Mouse (Mus musculus) mesoderm, embryonic 11.5 days (tissue): Measurements from ENCODE around the gene Fgfr2.
"Not testable (repeated sequence)": the region's sequence is repeated elsewhere in the genome, so short reads cannot be mapped to it uniquely, and the experiment has no call there.

ENCODE experiments used
- DNase-seq: peaks from one replicate; pipeline ENCODE4 v3.0.0-alpha.2; 2012; ENCODE audit warnings: low read depth, low spot score

Fgfr2 gene

GRCm38 (mm10) chr7:130692943-130693799 is 2430.0 kb downstream of the Fgfr2 start:
- DNase-seq, result peak; percentile 68

DNA sequence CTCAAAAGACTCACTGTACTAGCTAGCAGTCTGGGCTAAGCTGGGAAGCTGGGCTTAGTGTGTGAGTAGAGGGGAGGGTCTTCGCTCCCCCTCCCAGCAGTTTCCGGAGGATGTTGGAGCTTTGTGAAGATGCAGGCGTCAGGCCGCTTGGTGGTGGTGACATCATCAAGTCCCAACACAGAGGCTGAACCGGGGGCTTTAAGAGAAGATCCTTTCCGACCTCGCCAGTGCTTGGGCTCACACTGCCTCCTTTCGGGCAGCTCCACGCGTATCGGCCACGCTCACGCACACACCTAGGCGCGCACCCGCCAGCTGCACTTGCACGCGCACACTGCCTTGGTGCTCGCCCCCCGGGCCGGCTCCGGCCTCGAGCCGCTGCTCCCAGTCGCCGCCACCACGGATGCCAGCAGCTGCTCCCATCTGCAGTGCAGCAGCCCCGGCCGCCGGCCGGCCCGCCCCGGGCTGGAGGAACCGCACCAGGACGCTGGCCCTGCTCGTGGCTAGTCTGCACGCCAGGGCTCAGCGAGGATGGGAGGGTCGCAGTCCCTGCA is 2430.7 kb downstream of the Fgfr2 start:
- DNase-seq, result peak; percentile 92

- DNase-seq, result no peak
Measured at GRCm38 (mm10) chr7:130691931-130692330, 2431.2 kb downstream of the Fgfr2 start.

GRCm38 (mm10) chr7:130690869-130691268 is 2432.3 kb downstream of the Fgfr2 start:
- DNase-seq, result no peak

DNA sequence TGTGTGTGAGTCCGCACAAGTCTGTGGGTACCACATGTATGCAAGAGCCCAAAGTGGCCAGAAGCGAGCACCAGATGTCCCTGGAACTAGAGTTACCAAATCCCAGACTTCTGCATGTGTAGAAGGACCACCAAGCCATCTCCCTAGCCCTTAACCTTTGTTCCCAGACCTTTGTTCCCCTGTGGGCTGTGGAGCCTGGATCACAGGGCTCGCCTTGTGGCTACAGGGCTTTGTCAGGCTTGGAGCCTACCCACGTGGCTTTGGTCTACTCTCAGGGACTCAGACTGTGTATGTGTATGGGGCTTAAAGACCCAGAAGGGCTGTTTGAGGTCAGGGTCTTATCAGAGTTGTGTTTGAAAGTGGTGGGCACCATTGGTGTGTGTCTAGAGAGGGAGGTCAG is 2434.5 kb downstream of the Fgfr2 start:
- DNase-seq, result no peak

DNA sequence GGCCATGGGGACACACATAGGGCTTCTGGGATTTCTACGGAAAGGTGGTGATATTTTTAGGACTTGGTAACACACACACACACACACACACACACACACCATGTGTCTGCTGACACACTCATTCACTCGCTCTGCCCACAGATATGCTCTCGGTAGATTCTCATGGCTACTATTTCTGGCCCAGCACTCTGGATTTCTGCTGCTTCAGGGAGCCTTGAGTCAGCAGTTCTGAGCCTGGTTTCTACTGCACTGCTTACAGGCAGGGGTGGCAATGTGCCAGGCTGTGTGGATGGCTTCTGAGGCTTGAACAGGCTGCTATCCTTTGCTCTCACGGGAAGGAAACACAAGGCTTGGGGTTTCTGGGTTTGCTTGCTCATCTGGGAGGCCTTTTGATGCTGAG is 2441.4 kb downstream of the Fgfr2 start:
- no peak for DNase-seq

GRCm38 (mm10) chr7:130678414-130678813 is 2444.7 kb downstream of the Fgfr2 start:
- DNase-seq, result no peak

- DNase-seq, result no peak
Measured at GRCm38 (mm10) chr7:130677541-130678274, 2445.4 kb downstream of the Fgfr2 start.

- DNase-seq, result no peak
Measured at GRCm38 (mm10) chr7:130676885-130677540, 2446.1 kb downstream of the Fgfr2 start.

DNA sequence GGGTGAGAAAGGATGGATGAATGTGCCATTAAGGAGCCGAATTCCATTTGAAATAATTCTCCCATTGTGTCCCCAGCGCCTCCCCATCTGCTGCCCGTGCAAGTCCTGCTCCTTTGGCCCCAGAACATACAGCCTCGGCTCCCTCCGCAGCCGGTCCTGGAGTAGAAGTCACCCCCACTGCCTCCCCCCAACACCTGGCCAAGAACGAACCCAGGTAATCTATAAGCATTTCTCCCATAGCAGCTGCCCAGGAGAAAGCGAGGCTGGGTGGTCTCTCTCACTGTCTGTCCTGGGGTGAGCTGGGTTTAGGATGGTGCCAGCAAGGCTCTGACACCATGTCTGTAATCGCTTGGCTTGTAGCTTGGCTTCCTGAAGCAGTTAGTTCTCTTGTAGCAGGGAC is 2448.6 kb downstream of the Fgfr2 start:
- no peak for DNase-seq

DNA sequence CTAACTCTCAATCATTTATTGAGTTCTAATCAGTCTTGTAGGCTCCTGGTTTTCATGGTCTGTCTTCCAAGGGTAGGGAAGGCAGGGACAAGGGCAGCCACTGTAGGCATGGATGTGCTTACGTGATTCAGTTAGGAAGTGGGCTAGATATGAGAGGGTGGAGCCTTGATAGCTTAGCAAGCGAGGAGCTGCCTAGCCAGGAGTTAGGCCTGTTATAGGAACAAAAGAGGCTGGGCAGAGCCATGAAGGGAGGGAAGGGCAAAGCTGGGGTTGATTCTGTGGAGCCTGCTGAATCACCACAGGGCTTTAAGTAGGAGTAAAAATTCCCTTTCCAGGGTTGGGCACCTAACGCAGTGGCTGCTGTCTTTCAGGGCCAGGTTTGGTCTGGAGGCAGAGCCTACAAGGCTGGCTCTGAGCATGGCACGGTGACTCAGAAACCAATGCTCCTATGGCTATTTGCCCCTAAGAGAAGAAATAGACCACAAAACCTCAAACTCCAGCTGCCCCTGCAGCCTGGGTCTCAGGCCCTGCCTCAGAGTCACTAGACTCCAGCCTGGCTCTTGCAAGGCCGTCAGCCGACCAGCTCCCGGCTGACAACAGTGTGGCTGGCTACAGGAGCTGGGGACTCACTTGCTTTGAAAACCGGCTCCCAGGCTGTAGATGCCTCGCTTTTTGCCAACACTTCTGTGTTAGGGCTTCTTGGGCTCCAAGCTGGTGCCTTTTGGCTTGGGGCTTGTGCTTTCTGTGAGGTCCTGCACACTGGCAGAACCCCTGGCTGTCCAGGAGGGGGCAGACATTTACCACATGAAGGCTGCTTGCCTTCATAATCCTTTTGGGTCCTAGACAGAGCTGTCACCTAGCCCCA is 2449.7 kb downstream of the Fgfr2 start:
- DNase-seq, result peak; percentile 64

DNA sequence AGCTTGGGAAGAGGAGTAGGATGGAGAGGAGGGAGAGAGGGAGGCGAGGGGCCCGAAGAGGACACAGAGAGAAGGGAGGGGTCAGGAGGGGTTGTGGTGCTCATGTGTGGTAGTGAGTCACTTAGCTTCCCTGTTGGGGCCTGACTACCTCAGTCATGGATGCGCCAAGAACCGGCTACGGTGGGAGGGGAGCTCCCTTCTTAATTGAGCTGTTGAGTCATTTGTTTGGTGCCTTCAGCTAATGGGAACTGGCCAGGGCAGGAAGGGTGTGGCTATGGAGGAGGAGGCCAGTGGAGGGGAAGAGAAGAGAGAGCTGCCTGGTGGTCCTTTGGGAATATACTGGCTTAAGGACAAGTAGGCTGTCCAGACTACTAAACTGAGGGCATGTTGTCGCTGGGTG is 2451.8 kb downstream of the Fgfr2 start:
- DNase-seq, result no peak

DNA sequence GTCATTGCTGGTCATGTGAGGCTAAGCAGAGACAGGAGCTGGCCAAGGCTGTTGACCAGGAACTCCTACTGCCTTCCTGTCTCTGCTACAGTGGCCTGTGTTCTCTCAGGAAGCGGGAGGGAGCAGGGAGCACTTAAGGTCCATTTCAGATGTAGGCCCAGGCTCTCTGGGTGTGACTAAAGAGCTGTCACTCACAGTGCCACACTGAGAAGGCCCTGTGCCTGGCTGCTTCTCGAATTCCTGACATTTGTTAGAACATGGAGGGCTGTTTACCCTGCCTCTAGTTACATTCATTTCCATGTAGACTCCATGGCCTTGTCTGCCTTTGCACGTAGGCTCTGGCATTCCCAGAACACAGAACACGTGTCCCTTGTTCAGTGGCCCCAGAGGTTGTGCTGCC is 2452.8 kb downstream of the Fgfr2 start:
- no peak for DNase-seq

DNA sequence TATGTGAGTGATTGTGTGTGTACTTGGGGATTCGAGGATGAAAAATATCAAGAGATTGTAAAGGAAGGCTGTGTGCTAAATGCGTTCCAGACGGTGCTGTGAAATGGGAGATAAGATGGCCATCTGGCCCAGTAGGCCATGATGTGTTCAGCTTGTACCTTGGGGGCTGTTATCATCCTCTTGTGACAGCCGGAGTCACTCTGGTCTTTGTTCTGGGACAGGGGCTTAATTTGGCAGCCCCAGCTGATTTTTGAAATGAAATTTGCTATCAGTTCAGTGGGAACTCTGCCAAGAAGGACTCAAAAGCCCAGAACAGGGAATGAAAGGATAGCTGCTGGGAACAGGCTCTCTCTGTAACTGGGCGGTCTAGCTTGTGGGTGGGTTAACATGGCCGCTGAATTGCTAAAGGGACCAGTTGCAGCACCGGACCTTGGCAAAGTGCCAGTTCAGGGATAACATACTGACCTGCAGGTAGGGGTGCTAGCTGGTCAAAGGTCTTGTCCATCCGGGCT is 2453.7 kb downstream of the Fgfr2 start:
- DNase-seq, result peak; percentile 37

DNA sequence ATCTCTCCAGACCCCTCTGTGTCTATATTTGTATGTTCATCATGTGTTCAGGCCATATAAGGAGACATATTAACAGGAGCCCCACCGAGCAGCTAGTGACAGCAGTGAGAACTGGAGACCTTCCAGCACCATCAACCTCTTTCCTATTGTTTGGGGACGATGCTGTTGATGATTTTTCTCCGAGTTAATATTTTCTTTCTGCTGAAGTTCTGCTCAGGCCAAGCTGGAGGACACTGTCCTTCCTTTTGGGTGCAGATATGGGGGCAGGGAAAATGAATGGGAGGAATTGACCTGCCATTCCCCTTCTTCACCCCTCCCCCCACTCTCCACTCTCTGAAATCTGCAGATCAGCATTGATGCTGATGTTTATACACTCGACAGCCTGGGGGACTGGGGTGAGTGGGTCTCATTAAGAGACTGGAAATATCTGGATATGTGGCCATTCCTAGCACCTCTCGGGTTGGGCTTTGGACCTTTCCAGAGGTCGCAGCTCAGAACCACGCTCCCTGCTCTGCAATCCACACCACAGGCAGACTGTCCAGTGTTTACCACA is 2454.3 kb downstream of the Fgfr2 start:
- no peak for DNase-seq

DNA sequence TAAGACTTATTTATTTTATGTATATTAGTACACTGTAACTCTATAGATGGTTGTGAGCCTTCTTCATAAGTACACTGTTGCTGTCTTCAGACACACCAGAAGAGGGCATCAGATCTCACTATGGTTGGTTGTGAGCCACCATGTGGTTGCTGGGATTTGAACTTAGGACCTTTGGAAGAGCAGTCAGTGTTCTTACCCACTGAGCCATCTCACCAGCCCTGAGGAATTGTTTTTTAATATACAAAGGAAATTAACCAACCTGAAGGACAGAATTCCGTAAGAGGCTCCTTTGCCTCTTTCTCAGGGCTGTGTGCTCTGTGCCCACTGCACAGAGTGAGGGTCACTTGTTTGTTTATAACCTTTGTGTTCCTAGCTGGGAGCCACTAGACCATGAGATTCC is 2455.1 kb downstream of the Fgfr2 start:
- DNase-seq, result not testable (repeated sequence)

DNA sequence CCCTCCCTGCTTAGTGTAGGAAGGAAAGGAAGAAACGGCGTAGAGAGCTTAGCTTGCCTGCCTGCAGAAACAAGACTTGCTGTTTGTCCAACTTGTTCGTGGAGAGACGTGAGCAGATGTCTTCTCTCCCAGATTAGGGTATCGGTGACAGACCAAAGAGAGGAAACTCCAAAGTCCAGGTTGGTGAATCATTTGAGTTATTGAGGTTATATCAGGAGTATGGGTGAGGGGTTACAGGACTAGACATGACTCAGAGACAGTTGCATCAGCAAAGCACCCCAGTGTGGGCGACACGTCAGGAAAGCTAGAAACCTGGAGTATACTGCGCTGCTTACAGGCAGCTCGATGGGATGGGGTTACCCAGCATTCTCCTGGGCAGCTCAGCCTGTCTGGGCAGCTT is 2457.8 kb downstream of the Fgfr2 start:
- DNase-seq, result no peak

- no peak for DNase-seq
Measured at GRCm38 (mm10) chr7:130664629-130665028, 2458.5 kb downstream of the Fgfr2 start.

DNA sequence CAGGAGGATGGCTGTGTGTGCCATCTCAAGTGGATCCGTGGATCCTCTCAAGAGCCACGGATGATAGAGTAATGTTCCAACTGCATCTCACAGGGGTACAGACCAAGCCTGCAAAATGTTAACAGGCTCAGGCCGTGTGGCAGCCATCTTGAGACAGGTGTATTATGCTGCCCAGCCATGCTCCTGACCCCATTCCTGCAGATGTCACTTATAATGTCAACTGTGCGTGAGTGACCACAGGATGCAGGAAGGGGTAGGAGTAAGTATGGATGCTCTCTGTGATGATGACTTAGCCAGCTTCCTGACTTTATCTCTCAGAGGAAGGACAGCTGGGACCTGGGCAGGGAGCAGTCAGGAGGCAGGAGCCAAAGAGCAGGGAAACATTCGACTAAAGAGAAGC is 2459.1 kb downstream of the Fgfr2 start:
- no peak for DNase-seq

DNA sequence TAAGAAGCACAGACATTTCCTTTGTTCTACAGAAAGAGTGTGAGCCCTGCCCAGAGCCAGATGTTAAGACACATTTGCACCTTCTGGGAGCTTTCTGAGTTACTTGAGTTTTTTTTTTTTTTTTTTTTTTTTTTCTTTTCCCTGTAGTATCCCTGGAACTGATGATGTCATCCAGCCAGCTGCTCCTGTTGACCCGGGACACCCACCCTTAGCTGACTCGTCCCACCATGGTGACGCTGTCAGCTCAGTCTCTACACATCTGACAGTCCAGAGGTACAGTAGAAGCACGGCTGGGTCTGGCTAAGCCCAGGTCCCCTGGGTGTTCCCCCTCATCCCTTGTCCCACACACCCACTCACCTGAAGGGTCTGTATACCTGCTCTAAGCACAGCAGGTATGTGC is 2460.3 kb downstream of the Fgfr2 start:
- DNase-seq, result no peak

DNA sequence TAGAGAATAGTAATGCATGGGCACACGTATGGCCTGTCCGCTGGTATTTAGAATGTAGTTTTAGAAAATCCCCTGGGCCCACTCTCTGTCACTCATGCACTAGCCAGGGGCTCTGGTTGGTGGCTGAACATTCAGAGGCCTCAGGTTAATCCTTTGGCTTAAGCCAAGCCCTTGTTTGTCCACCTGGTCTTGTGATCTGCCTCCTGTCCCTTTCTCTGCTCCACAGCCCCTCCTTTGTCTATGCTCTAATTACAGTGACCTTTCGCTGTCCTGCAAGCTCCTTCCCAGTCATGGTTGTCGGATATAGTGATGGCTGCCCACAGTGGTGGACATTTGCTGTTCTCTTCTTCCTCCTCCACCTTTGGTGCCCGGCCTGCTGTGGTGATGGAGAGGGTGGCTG is 2460.9 kb downstream of the Fgfr2 start:
- no peak for DNase-seq
